Mouse (Mus musculus) gastrocnemius, postnatal 10 days (tissue): Measurements from ENCODE around the gene Dlgap3. TPM values are rescaled to one million over a fixed set of nuclear protein-coding genes. Genes with fewer than 3 reads are reported as not detected.

Experiments
- DNase-seq: peaks from one replicate; pipeline ENCODE4 v3.0.0; 2021; ENCODE audit warnings: mixed read lengths
- total RNA-seq, 2 experiments: library from RNA; stranded (reverse); gene quantifications; 2 replicates each; pipeline ENCODE4 v1.2.3; 2021

Gene Dlgap3
- total RNA-seq, 2 experiments from 2014 or later = 0.68 to 0.78 TPM

DNA sequence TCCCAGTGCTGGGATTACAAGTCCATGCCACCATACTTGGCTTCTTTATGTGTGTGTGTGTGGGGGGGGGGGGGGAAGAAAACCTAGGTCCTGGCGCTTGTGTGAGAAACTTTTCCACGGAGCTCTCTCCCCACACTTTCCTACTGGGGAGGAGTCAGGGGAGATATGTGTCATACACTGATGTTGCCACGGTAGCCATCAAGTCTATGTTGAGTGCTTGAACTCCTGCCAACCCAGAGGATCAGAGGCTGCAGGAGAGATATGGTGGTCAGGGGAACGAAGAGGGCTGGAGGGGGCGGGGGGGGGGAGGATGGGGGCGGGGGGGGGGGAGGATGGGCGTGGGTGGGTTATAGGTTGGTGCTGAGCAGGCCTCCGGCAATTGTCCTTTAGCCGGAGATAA, 46.8 kb downstream of the Dlgap3 start:
- no peak for DNase-seq

DNA sequence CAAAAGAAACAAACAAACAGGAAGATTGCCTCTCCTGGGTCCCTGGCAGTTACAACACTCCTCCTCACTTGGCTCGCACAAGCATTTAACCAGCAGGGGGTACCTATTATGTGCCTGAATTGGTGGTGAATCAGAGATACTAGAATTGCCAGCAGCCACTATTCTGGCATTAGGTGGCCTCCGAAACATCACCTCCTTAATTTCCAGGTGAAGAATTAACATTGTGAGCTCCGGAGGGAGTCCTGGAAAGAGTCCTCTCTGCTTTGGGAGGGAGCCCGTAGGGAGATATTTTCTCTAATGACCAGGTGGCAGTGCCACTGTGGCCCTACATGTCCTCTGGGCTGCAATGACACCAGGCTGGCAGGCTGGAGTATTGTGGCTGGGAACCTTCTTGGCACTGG, 47.2 kb downstream of the Dlgap3 start:
- DNase-seq = no peak

DNA sequence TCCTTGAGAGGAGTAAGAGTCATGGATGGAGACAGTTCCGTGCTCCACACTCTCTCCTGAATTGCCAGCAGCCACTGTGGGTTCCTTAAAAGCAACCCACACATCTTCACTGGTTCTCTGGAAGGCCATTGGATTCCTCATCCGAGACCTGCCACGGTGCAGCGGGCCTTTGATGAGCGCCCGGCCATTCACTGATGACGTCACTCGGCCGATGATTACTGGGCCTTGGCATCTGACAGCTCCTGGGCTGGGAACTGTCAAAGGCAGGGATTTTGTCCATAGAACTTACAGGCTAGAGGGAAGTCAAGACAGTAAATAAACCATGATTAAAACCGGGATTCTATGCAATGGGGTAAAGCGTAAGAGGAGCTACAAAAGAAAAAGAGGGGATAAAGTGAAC, 48.0 kb downstream of the Dlgap3 start:
- DNase-seq = no peak

GRCm38 (mm10) chr4:127223291-127223690, 54.3 kb downstream of the Dlgap3 start:
- no peak for DNase-seq

DNA sequence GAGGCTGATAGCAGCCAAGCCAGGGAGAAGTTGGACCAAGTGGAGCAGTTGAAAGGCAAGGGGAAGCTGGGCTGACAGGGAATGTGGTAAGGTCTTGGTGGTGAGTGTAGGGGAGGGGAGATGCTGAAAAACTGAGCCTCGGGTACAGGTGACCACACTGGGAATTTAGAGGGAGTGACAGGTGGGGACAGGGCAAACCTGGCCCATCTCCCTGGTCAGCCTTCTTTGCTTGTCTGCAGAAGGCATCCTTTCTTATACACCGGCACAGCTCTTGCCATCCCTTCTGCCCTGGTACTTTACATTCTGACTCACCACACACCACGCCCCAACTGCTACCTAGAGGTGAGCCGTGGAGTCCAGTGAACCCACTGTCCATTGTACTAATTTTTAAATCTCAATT, 54.8 kb downstream of the Dlgap3 start:
- no peak for DNase-seq

GRCm38 (mm10) chr4:127224444-127225100, 55.6 kb downstream of the Dlgap3 start:
- DNase-seq = no peak

GRCm38 (mm10) chr4:127226067-127226466, 57.1 kb downstream of the Dlgap3 start:
- DNase-seq = no peak

- no peak for DNase-seq
These were observed 58.2 kb downstream of the Dlgap3 start for GRCm38 (mm10) chr4:127227051-127227673.

GRCm38 (mm10) chr4:127232028-127232427, 63.0 kb downstream of the Dlgap3 start:
- no peak for DNase-seq

GRCm38 (mm10) chr4:127232551-127232950, 63.5 kb downstream of the Dlgap3 start:
- DNase-seq = no peak

GRCm38 (mm10) chr4:127233416-127234125, 64.6 kb downstream of the Dlgap3 start:
- no peak for DNase-seq

DNA sequence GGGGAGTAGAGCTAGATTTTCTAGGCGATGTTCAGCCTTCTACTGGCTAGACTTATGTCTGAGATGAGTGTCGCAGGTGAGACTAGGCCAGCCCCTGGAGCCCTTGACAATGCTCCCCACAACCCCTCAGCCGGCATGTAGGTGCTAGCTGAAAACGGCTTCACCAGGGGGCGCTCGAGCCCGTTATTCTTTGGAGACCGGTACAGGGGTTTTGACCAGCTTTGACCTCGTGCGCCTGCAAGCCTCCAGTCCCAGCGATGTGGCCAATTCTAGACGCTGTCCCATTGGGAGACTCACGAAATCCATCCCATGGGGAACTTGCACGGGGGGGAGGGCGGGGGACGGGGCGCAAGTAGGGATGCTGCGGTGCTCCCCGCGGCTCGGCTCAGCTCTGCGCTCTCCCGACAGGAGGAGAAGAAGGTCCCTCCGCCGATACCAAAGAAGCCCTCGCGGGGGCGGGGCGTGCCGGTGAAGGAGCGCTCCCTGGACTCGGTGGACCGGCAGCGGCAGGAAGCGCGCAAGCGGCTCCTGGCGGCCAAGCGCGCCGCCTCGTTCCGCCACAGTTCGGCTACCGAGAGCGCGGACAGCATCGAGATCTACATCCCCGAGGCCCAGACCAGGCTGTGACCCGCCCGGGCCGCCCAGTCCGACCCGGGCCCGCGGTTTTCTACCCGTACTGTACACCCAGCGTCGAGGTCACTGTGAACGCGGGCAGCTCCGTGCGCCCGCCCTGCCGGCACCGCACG, 66.9 kb downstream of the Dlgap3 start:
- DNase-seq = peak; percentile 93

GRCm38 (mm10) chr4:127236631-127237030, 67.6 kb downstream of the Dlgap3 start:
- no peak for DNase-seq

DNA sequence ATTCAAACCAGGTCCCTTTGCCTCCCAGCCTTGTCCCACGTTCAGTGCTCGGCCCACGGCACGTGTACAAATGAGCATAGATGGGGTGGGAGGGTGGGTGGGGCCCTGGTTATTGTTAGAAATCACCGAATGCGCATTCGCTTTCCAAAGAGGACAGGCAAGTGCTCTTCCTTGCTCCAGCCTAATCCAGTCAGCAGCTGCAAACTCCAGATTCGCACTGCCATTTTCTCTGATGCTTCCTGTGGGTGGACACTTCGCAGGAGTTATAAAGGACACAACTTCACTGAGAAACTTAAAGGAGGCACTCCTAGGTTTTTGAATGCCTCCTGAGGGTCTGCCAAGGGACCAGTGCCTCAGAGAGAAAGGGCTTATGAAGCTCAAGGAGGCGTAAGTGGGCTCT, 68.3 kb downstream of the Dlgap3 start:
- no peak for DNase-seq

DNA sequence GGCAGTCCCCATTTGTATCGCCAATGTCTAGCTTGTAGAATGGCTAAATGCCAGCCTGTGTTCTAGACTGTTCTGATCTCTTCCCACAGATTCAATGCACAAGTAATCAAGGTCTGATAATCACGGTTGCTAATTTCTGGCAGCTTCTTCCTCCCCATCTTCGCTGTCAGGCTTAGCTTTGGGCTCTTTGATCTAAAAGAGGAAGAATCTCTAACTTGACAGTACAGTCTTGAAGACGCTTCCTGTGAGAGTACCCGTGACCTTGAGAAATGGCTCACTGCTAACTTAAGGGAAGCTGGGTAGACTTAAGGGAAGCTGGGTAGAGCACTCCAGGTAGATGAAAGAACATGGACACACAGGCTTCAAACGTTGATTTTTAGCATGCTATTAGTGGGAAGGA, 73.7 kb downstream of the Dlgap3 start:
- no peak for DNase-seq

DNA sequence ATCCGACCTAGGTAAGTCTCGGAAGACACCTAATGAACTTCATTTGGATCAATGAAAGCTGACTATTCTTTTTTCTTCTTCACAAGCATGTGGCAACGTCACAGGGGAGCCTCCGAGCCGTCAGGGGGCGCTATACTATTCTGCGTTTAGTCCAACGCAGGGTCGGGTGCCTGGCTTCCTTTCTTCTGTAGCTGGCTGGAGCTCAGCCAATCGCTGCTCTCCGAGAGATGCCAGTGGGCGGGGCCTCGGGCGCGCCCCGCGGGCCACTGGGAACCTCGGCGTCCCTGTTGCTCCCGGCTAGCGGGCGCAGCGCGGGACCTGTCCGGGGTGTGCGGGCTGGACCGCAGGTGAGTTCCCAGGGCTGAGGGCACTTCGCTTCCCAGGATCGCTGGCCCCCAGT, 74.5 kb downstream of the Dlgap3 start, which contains the start of gene Smim12:
Gene Smim12 (plus strand): TSS at position 233 of the 400 bp plus-strand sequence.
- DNase-seq = peak; percentile 100

DNA sequence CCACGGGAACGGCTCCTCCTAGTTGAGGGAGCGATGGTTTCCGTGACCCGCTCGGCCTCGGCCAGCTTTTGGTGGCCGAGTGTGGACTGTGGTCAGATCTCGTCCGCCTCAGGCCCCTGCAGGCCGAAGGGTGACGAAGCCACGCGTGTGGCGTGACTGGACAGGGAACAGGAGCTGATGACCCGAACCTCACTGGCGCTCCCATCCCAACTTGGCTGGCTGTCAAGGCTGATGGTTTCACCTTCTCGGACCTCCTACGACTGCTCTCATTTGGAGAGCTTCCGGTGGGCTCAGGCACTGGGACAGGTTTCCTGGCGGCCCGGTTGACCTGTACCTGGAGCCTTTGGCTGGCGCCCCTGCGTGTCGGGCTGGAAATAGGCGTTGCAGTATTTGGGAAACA, 74.9 kb downstream of the Dlgap3 start:
- DNase-seq = no peak

DNA sequence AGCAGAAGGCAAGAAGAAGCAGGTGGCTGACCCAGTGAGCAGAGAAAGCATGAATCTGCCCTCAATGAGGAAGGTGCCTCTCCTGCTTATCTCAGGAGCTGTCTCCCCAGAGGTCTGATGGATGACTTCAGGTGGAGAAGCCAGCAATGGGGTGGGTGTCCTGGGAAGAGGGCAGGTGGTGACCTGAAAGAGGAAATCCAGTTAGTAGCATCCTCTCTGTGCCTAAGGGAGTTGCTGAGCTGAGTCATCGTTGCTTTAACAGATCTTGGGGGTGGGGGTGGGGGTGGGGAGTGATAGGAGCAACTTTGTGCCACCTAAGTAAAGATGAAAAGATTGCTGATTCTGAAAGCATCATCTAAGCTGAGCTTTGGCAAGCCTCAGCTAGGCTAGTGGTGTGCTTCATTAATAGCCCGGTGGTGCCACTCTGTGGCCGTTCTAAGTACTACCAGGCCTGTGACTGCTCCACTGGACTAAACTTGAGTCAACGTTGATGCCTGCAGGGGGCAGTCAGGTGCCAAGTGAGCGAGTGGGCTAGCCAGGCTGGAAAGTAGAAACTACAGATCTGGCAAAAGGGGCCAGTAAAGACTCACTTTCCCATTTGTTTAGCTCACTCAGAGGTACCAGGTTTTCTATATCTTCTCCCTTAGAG, 80.8 kb downstream of the Dlgap3 start:
- peak; percentile 96 for DNase-seq

DNA sequence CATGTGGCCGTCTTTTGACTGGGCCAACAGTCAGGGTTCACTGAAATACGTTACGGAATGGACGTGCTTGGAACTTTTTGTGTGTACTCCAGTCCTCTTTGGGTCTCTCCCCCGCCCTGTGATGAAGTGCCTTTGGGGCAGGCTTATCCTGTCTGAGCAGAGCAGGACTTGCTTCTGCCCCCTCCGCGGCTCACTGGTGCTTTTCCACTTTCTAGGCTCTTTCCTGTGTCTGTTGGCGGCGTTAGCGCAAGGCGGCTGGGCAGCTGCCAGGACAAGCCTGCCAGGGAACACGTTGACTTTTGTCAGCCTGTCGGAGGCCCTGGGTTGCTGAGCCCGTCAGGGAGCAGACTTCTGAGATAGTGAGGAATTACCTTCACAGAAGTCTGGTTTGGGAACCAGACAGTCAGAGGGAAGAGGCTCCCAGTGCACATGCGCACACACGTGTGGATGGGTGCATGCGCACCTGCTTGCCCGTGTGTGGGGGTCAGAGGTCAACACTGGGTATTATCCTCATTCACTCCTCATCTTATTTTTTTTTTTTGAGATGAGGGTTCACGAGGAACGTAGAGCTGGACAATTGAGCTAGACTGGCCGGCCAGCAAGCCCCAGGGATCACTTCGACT, 83.1 kb downstream of the Dlgap3 start:
- peak; percentile 54 for DNase-seq

DNA sequence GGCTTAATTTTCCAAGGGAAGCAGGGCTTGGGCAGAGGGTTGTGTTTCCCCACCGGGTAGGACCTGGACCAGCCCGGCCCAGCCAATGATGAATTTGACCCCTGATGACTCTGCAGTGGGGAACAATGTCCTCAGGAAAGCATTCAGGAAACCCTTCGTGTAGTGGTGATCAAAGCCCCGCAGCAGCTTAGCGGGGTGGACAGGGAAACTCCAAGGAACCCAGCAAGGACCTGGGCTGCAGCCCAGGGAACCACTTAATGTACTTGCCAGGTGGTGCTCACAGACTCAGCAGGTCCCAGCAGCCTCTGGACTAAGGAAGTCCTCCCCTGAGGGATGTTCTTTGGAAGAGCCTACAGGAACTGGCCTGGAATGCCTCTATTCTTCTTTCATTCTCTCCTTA, 87.7 kb downstream of the Dlgap3 start:
- DNase-seq = no peak

DNA sequence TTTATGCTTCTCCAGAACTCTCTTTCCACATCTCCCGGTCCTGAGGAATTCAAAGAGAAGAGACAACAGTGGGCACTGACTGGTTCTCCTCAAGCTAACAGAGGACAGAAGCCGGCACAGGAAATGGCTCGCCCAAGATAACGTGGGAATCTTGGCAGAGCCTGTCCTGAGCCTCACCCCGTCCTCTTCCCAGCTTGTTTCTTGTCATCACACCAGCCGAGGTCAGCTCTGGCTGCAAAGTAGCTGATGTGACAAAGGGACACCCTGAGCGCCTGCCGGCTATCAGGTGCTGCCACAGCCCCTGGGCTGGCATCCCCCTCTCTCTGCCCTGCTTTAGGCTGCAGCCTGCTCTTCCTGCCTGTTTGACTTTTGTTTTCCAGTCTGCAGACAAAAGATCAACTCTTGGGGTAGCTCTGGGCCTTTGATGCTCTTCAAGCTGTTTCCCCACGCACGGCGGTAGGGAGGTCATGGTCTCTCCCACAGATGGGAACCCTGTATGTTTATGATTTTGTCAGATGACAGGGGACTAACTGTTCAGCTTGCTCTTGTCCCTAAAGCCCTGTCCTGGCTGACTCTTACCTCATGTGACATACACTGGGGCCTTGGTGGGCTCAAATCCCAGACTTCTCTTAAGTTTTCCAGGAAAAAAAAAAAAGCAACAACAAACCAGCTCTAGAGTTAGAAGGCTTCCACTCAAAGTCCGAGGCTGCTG, 89.3 kb downstream of the Dlgap3 start:
- no peak for DNase-seq
